Mouse (Mus musculus): ENCODE measurements around the gene Mttp.

The Mttp gene

GRCm38 (mm10) chr3:138134528-138134927, 10.2 kb downstream of the Mttp start:
- no peak for DNase-seq (ENCODE audit: low spot score)

GRCm38 (mm10) chr3:138133916-138134315, 10.9 kb downstream of the Mttp start:
- DNase-seq (ENCODE audit: low spot score) = no peak

GRCm38 (mm10) chr3:138133463-138133862, 11.3 kb downstream of the Mttp start:
- DNase-seq (ENCODE audit: low spot score) = no peak

- DNase-seq (ENCODE audit: low spot score) = no peak
These were observed 13.6 kb downstream of the Mttp start for GRCm38 (mm10) chr3:138131168-138131567.

GRCm38 (mm10) chr3:138130692-138131091, 14.1 kb downstream of the Mttp start:
- DNase-seq (ENCODE audit: low spot score) = no peak

- DNase-seq (ENCODE audit: low spot score) = no peak
These were observed 15.7 kb downstream of the Mttp start for GRCm38 (mm10) chr3:138129110-138129509.

- DNase-seq (ENCODE audit: low spot score) = no peak
These were observed 20.9 kb downstream of the Mttp start for GRCm38 (mm10) chr3:138123842-138124241.

- DNase-seq (ENCODE audit: low spot score) = no peak
These were observed 23.3 kb downstream of the Mttp start for GRCm38 (mm10) chr3:138121461-138121860.

- DNase-seq (ENCODE audit: low spot score) = no peak
These were observed 25.2 kb downstream of the Mttp start for GRCm38 (mm10) chr3:138119444-138120105.

- DNase-seq (ENCODE audit: low spot score) = no peak
These were observed 25.9 kb downstream of the Mttp start for GRCm38 (mm10) chr3:138118831-138119230.

GRCm38 (mm10) chr3:138118392-138118791, 26.4 kb downstream of the Mttp start:
- DNase-seq (ENCODE audit: low spot score) = no peak

GRCm38 (mm10) chr3:138116871-138117270, 27.9 kb downstream of the Mttp start:
- DNase-seq (ENCODE audit: low spot score) = no peak

GRCm38 (mm10) chr3:138114106-138114505, 30.7 kb downstream of the Mttp start:
- no peak for DNase-seq (ENCODE audit: low spot score)

- DNase-seq (ENCODE audit: low spot score) = no peak
These were observed 33.6 kb downstream of the Mttp start for GRCm38 (mm10) chr3:138110910-138111782.

GRCm38 (mm10) chr3:138106887-138107286, 37.9 kb downstream of the Mttp start:
- DNase-seq (ENCODE audit: low spot score) = no peak

GRCm38 (mm10) chr3:138105056-138105455, 39.7 kb downstream of the Mttp start:
- DNase-seq (ENCODE audit: low spot score) = no peak

GRCm38 (mm10) chr3:138103690-138104089, 41.1 kb downstream of the Mttp start:
- DNase-seq (ENCODE audit: low spot score) = no peak

- DNase-seq (ENCODE audit: low spot score) = no peak
These were observed 42.8 kb downstream of the Mttp start for GRCm38 (mm10) chr3:138101936-138102335.

- no peak for DNase-seq (ENCODE audit: low spot score)
These were observed 47.0 kb downstream of the Mttp start for GRCm38 (mm10) chr3:138097718-138098117.

GRCm38 (mm10) chr3:138096263-138097028, 48.3 kb downstream of the Mttp start:
- DNase-seq (ENCODE audit: low spot score) = no peak

GRCm38 (mm10) chr3:138095718-138096117, 49.0 kb downstream of the Mttp start:
- DNase-seq (ENCODE audit: low spot score) = no peak

- DNase-seq (ENCODE audit: low spot score) = no peak
These were observed 49.5 kb downstream of the Mttp start for GRCm38 (mm10) chr3:138095301-138095700.

GRCm38 (mm10) chr3:138083896-138084295, 60.9 kb downstream of the Mttp start:
- no peak for DNase-seq (ENCODE audit: low spot score)

All from lung, postnatal 25 days (tissue).